Mouse (Mus musculus) lung, adult 2 months (tissue): Measurements from ENCODE around the gene Zfp658.

Experiments
- CTCF ChIP-seq: fragments of 200-500 bp; IDR thresholded peaks from 2 replicates; pipeline ENCODE4 v1.5.1; 2011; ENCODE audit warnings: mild to moderate bottlenecking, low read length, control low read depth; ENCODE audit not compliant: insufficient read depth
- POLR2A ChIP-seq: fragments of 200-500 bp; IDR thresholded peaks from 2 replicates; pipeline ENCODE4 v1.6.1; 2011; ENCODE audit warnings: low read depth, mild to moderate bottlenecking, control low read depth, low read length, borderline replicate concordance; ENCODE audit errors: extremely low read depth

DNA sequence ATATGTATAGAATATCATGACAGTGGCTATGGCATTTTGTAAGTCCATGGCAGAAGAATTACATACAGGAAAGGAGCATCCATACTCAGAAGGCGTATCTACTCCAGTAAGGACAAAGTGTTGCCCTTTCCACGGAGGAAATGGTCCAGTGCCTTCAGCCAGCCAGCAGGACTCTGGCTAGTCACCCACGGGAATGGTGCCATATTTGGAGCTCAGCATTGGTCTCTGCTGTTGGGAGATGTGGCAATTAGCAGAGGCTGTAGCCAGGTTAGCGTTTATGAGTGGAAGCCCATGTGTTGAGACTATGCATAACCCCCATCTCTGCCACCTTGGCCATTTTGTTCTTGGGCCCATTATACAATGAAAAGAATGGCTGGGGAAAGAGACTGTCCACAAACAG lies 13.8 kb upstream of the Zfp658 start:
- TF ChIP-seq CTCF (no peak), POLR2A (no peak)
